Mouse (Mus musculus): ENCODE measurements around the gene Slc7a4. TPM values are rescaled to one million over a fixed set of nuclear protein-coding genes. Genes with fewer than 3 reads are reported as not detected.
A peak's percentile ranks its signal among the peaks of the same experiment; 100 is the strongest.
"Not testable (repeated sequence)": the region's sequence is repeated elsewhere in the genome, so short reads cannot be mapped to it uniquely, and the experiment has no call there.

The Slc7a4 gene
- total RNA-seq (2017), result 0.32 TPM in 1 of 3 replicates, not detected in the others

GRCm38 (mm10) chr16:17583064-17583463, at the start of gene Slc7a4:
Slc7a4 (minus strand) TSS chr16:17583214.
- ATAC-seq (replicated peaks; ENCODE audit: insufficient number of reproducible peaks, low FRiP score, low TSS enrichment, poor library complexity, severe bottlenecking), result no peak

- ATAC-seq (replicated peaks; ENCODE audit: insufficient number of reproducible peaks, low FRiP score, low TSS enrichment, poor library complexity, severe bottlenecking), result no peak
Observed at GRCm38 (mm10) chr16:17632580-17632979, 49.6 kb upstream of the Slc7a4 start.

- no peak for ATAC-seq (replicated peaks; ENCODE audit: insufficient number of reproducible peaks, low FRiP score, low TSS enrichment, poor library complexity, severe bottlenecking)
Observed at GRCm38 (mm10) chr16:17626269-17626555, 43.2 kb upstream of the Slc7a4 start.

GRCm38 (mm10) chr16:17625488-17626268, 42.7 kb upstream of the Slc7a4 start:
- ATAC-seq (replicated peaks; ENCODE audit: insufficient number of reproducible peaks, low FRiP score, low TSS enrichment, poor library complexity, severe bottlenecking), result no peak

GRCm38 (mm10) chr16:17621936-17622335, 38.9 kb upstream of the Slc7a4 start:
- no peak for ATAC-seq (replicated peaks; ENCODE audit: insufficient number of reproducible peaks, low FRiP score, low TSS enrichment, poor library complexity, severe bottlenecking)

GRCm38 (mm10) chr16:17619198-17620105, 36.4 kb upstream of the Slc7a4 start, which contains the start of gene Smpd4:
Smpd4 (plus strand) TSS chr16:17619354.
- peak; percentile 88 for ATAC-seq (replicated peaks; ENCODE audit: insufficient number of reproducible peaks, low FRiP score, low TSS enrichment, poor library complexity, severe bottlenecking)

GRCm38 (mm10) chr16:17617922-17618565, 35.0 kb upstream of the Slc7a4 start:
- ATAC-seq (replicated peaks; ENCODE audit: insufficient number of reproducible peaks, low FRiP score, low TSS enrichment, poor library complexity, severe bottlenecking), result peak; percentile 51; the same call in 1 of the 2 replicates

- ATAC-seq (replicated peaks; ENCODE audit: insufficient number of reproducible peaks, low FRiP score, low TSS enrichment, poor library complexity, severe bottlenecking), result no peak
Observed at GRCm38 (mm10) chr16:17616212-17616611, 33.2 kb upstream of the Slc7a4 start.

GRCm38 (mm10) chr16:17614740-17615139, 31.7 kb upstream of the Slc7a4 start:
- not testable (repeated sequence) for ATAC-seq (replicated peaks; ENCODE audit: insufficient number of reproducible peaks, low FRiP score, low TSS enrichment, poor library complexity, severe bottlenecking)

GRCm38 (mm10) chr16:17611383-17611782, 28.4 kb upstream of the Slc7a4 start:
- ATAC-seq (replicated peaks; ENCODE audit: insufficient number of reproducible peaks, low FRiP score, low TSS enrichment, poor library complexity, severe bottlenecking), result no peak

GRCm38 (mm10) chr16:17605684-17606083, 22.7 kb upstream of the Slc7a4 start:
- no peak for ATAC-seq (replicated peaks; ENCODE audit: insufficient number of reproducible peaks, low FRiP score, low TSS enrichment, poor library complexity, severe bottlenecking)

GRCm38 (mm10) chr16:17604941-17605340, 21.9 kb upstream of the Slc7a4 start:
- no peak for ATAC-seq (replicated peaks; ENCODE audit: insufficient number of reproducible peaks, low FRiP score, low TSS enrichment, poor library complexity, severe bottlenecking)

GRCm38 (mm10) chr16:17600944-17601562, 18.0 kb upstream of the Slc7a4 start:
- ATAC-seq (replicated peaks; ENCODE audit: insufficient number of reproducible peaks, low FRiP score, low TSS enrichment, poor library complexity, severe bottlenecking), result no peak

GRCm38 (mm10) chr16:17590731-17591130, 7.7 kb upstream of the Slc7a4 start:
- ATAC-seq (replicated peaks; ENCODE audit: insufficient number of reproducible peaks, low FRiP score, low TSS enrichment, poor library complexity, severe bottlenecking), result no peak

GRCm38 (mm10) chr16:17584555-17584954, 1.5 kb upstream of the Slc7a4 start:
- ATAC-seq (replicated peaks; ENCODE audit: insufficient number of reproducible peaks, low FRiP score, low TSS enrichment, poor library complexity, severe bottlenecking), result no peak

GRCm38 (mm10) chr16:17576825-17577215, 6.2 kb downstream of the Slc7a4 start:
- ATAC-seq (replicated peaks; ENCODE audit: insufficient number of reproducible peaks, low FRiP score, low TSS enrichment, poor library complexity, severe bottlenecking), result no peak

- no peak for ATAC-seq (replicated peaks; ENCODE audit: insufficient number of reproducible peaks, low FRiP score, low TSS enrichment, poor library complexity, severe bottlenecking)
Observed at GRCm38 (mm10) chr16:17575870-17576824, 6.9 kb downstream of the Slc7a4 start.

- no peak for ATAC-seq (replicated peaks; ENCODE audit: insufficient number of reproducible peaks, low FRiP score, low TSS enrichment, poor library complexity, severe bottlenecking)
Observed at GRCm38 (mm10) chr16:17566186-17566585, 16.8 kb downstream of the Slc7a4 start.
